Mouse (Mus musculus) layer of hippocampus, adult 6 months (tissue): ENCODE results near the gene Tmem115. TPM values are rescaled to one million over a fixed set of nuclear protein-coding genes. Genes with fewer than 3 reads are reported as not detected.

Experiments
- long read RNA-seq, 2 experiments: library from polyadenylated mRNA; unstranded; transcript quantifications; one replicate each; pipeline ENCODE4 v2.0.0; 2019 to 2020
- polyA plus RNA-seq: library from polyadenylated mRNA; unstranded; fragments of <200 nt; fragmentation: Nextera tagmentation; gene quantifications from 2 replicates; pipeline ENCODE4 v1.2.3, GENCODE M21; 2021

The Tmem115 gene
- 40.5 and 46.0 TPM in 2 replicates for polyA plus RNA-seq
- long read RNA-seq, experiment 1, transcript Tmem115-201 (2 exons, 2,194 nt) = major isoform, 93 of 98 reads
- long read RNA-seq, experiment 1, partial matches to known transcripts = 3 of 98 reads
- long read RNA-seq, experiment 1, other reads (novel, unspliced or antisense) = 2 of 98 reads
- long read RNA-seq, experiment 2, transcript Tmem115-201 (2 exons, 2,194 nt) = major isoform, 320 of 322 reads
- long read RNA-seq, experiment 2, partial matches to known transcripts = 0 of 322 reads
- long read RNA-seq, experiment 2, other reads (novel, unspliced or antisense) = 2 of 322 reads

DNA sequence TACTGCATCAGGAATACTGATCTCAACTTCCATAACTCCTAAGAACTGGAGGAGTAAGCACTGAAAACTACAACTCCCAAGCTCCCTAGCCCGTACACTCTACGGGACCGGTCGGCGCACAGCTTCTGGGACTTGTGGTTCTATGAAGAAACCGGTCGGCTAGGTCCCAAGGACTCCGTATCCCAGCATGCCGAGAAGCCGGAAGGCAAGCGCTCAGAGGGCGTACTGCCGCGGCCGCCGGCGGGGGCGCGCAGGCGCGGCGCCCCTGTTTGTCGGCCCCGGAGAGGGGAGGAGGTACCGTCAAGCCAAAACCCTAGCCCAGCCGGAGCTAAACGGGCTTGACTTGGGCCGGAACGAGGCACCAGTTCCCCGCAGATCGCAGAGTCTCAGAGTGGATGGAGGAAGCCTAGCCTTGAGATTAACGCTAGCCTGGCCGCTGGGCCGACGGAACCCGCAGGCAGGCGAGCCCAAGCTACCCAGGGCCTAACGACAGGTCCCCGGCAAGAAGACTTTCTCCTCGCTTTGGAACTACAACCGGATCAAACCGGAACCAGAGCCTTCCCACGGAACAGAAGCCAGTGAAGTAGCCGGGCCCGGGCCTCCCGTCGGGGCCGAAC is at the start of gene Tmem115:
Tmem115 (plus strand) TSS at position 155 of the 617 bp plus-strand sequence.

DNA sequence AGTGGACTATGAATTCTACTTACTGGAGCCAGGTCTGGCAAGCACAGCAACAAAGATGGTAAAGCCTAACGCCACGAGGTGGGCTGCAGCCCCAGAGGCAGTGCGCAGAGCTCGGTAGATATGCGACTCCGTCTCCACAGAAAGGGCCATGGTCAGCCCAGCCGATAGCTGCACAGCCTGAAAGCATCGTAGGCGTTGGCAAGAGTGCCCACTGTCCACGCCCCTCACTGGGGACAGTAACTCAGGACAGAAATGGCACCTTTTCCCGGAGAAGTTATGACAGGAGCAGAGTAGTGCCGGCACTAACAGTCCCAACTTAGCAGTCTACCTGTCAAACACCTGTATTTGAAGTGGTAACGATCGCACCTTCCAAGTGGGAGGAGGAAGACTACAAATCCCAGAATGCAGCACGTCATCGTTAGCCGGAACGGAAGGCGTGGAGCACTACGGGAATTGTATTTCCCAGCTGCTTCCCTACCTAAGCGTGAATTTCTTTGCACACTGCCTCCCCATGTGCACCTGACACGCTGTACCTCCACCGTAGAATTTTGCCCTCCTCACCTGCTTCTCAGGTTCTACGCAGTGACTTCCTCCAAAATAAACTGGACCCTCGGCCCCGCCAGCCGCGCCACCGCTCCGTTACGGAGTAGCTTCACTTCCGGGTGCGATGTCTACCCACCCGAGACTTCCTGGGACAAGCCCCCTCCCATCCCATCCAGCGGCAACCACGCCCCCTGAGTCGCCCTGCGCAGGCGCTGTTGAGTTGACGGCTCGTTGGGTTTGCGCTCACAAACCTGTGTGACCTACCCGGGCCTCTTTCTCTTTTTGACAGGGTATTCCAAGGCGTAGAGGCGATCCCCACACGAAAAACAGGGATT is 8.0 kb downstream of the Tmem115 start, which contains the start of the genes Cyb561d2 and Nprl2:
Cyb561d2 (minus strand) TSS at position 720 of the 878 bp plus-strand sequence.
Nprl2 (plus strand) TSS at position 753 of the 878 bp plus-strand sequence.

DNA sequence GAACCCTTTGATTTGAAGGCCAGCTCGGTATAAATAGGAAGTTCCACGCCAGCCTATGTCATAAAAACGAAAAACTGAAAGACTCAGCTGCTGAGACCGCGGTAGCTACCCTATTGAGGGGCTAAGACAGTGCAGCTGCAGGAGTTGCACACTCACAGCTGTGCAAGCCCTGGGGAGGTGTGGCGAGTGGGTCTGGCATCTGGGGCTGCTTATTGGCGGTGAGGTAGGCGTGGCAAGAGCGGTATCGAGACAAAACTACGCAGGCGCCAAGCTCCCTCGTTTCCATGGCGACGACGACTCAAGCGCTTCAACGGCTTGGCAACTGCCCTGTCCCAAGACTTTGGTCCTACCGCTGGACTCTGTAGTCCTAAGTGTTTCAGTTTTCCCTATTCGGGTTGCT is 13.3 kb downstream of the Tmem115 start, which contains the start of gene Zmynd10:
Zmynd10 (plus strand) TSS at position 273 of the 400 bp plus-strand sequence.

DNA sequence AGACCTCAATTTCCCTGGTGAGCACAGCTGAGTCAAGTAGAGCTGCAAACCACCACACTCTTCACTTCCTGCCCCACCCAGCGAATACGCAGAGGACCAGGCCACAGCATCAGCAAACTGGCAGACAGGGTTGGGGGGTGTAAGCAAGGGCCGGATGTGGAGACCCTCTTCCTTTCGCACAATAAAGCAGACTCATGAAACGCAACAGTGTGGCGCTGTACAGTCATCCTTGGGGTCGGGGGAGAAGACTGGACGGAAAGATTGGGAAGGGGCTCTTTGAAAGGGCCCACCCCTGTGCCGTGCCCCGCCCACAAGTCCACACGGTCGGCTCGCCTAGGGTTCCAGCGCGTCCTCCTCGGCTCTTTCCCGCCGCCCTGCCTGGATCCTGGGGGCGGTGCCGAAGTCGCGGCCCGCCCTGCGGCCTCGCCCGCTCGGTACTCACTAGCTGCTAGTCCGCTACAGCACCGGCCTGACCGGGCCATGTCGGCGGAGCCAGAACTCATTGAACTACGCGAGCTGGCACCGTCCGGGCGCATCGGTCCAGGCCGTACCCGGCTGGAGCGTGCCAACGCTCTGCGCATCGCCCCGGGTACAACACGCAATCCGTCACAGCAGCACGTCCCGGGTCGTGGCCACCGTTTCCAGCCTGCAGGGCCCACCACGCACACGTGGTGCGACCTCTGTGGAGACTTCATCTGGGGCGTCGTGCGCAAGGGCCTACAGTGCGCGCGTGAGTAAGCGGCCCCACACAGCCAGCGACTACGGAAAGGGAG is 17.6 kb downstream of the Tmem115 start, which contains the start of gene Rassf1:
Rassf1 (plus strand) TSS at position 439 of the 773 bp plus-strand sequence.

DNA sequence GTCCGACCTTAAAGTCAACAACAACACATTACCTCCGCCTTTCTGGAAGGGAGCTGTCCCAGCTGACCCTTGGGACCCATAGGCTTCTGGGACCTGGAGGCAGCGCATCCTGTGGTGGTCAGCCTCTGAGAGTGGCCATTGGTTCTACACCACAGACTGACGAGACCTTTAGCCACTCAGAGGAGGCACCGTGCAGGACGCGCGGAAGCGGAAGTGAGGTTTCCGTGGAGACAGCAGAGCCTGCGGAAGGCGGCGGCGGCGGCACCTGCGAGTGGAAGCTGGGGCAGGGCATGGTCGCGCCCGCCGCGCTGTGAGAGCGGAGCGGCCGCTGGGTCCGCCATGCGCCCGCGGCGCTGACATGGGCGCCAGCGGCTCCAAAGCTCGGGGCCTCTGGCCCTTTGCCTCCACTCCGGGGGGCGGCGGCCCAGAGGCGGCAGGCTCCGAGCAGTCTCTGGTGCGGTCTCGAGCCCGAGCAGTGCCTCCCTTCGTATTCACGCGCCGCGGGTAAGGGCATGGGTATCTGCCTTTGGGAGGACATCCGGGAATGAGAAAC is 29.4 kb downstream of the Tmem115 start, which contains the start of gene Tusc2:
Tusc2 (plus strand) TSS at position 227 of the 553 bp plus-strand sequence.

DNA sequence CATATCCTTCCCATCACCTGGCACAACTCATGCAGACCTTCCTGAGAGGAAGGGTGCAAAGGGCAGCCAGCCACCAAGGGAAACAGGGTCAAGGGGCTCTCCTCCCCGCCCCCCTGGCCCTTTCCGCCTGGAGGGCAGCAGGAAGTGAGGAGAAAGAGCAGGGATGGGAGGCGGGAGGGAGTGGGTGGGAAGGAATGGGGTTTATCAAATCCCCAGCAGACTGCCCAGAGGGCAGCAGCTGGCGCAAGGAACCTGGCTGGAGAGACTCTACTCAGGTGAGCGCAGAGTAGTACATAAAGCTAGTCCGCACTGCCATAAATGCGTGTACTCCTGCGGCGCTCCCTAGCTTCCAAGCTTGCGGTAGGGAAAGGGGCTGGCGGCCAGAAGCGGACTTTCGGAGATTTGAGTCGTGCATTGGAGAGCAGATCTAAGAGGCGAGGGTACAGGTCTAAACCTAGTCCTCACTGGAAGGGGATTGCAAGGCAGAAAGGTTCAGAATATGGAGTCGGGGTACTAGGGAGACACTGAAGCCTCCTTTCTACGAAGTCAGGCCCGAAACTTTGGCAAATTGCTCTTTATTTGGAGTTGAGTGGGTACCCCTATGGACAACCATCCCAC is 34.1 kb downstream of the Tmem115 start, which contains the start of gene Hyal2:
Hyal2 (plus strand) TSS at position 244 of the 618 bp plus-strand sequence.

DNA sequence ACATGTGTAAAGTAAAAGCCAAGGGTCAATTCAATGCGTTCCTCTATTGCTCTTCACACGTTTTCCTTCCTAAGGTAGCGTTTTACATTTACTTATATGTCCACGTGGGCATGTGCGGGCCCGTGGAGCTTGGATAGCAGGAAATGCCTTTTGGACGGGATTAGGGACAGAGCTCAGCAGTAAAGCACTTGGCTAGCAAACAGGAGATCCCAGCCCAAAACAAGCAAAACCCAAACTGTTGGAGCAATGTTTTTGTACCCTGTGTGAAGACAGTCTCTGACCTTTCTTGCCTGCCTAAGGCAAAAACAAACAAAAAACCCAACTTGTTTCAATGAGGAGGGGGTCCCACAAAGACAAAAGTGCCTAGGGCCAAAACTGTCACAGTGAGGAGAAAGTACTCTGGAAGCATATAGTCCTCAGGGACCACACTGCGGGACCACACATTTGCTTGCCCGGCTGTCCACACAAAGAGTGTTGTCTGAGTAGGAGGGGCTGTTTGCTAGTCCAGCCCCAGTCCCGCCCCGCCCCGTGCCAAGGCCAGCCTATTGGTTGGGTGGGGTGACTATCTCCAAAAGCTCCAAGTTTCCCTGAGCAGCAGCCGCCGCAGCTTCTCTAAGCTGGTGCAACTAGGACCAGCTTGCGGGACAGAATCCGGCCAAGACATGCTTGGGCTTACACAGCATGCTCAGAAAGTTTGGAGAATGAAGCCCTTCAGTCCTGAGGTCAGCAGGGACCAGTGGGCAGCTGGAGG is 42.8 kb downstream of the Tmem115 start, which contains the start of gene Hyal1:
Hyal1 (plus strand) TSS at position 571 of the 751 bp plus-strand sequence.

DNA sequence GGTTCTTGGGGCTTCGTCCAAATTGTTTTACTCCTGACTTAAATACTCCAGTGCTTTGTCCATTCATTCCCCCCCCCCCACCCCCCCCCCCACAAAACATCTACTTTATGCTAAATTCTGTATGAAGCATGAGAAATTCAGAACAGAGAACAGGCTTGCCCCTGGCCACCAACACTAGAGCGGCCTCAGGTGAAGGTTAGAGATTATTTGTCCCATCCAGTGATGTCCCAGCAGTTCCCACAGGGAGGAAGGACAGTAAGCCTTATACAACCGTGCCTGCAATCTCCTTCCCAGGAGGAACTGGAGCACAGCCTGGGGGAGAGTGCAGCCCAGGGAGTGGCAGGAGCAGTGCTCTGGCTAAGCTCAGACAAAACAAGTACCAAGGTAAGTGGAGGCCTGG is 44.8 kb downstream of the Tmem115 start, which contains the start of gene Naa80:
Naa80 (plus strand) TSS at position 301 of the 400 bp plus-strand sequence.

DNA sequence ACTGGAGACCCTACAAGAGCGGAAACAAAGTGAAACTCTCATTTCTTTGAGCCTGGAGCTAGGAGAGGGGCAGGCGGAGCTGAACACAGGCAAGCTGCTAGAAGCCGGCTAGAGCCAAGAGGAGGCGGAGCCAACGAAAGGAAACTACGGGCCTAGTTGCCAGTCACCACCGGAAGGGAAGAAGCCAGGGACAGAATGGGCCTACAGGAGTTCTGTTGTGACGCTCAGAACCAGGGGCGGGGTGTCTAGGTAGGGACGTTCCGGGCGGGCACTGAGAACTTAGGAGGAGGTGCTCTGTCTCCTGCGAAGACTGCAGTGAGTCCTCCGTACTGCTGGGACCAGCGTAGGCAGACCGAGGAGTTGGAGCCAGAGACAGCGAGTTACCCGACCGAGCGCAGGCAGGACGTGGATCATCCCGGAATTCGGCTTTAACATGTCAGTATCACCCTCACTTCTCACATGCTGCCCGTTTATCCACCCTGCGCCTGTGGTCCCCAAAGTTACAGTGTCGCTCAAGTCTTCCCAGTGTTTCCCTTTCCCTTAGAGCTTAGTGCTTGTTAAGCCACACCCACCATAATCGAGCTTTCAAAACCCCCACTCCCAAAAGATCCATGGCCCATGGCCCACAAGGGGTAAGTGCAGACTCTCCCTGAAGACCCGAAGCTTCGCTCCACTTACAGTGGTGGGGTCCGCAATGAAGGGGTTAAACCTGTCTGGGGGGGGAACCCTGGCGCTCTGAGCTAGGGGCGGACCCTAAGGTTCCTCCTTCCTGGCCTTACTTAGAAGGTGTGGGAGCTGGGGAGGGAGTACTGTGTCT is 47.0 kb downstream of the Tmem115 start, which contains the start of gene Hyal3:
Hyal3 (plus strand) TSS at position 318 of the 817 bp plus-strand sequence.

DNA sequence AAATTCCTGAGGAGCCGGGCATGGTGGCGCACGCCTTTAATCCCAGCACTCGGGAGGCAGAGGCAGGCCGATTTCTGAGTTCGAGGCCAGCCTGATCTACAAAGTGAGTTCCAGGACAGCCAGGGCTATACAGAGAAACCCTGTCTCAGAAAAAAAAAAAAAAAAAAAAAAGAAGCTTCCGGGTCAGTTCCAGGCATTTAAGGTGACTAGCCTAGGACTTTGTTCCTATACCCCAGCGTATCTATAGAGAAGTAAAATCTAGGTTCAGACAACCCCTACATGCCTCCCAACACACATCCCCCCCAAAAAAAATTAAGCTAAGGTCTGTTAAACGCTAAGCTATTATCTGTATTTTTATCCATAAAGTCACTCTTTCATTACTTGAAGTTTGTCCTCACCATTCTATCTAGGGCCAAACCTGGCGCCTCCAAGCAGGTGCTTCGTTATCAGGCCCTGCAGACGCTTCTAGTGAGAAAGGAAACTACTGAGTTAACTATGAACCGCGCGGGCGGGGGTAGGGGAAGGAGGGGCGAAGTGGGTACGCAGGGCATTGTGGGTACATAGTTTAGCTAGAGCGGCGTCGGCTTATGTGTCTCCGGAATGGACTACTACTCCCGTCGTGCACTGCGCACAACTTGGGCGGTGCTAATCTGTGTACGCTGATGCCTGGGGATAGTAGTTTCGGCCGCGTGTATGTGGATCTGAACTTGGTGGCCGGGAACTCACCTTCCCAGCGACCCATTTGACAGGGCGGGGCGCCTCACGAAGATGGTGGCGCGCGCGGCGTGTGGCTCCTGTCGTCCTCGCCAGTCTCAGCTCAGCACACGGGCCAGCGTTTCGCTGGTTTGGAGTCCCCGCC is 53.5 kb downstream of the Tmem115 start, which contains the start of gene Ifrd2:
Ifrd2 (plus strand) TSS at position 669 of the 859 bp plus-strand sequence.

Other genes with a start within 250 kb of the Tmem115 start
- 1.4 and 2.2 TPM in 2 replicates for gene Mapkapk3, start 244.1 kb upstream of the Tmem115 start, polyA plus RNA-seq
- 2.8 and 4.4 TPM in 2 replicates for gene Cish, start 237.9 kb upstream of the Tmem115 start, polyA plus RNA-seq
- gene Hemk1, start 195.6 kb upstream of the Tmem115 start, polyA plus RNA-seq = 11.3 and 36.7 TPM in 2 replicates
- gene 6430571L13Rik, start 193.3 kb upstream of the Tmem115 start, polyA plus RNA-seq = 0.93 and 1.2 TPM in 2 replicates
- 5.3 and 5.4 TPM in 2 replicates for gene Cacna2d2, start 134.3 kb upstream of the Tmem115 start, polyA plus RNA-seq
- gene Cyb561d2, start 8.2 kb downstream of the Tmem115 start, polyA plus RNA-seq = 44.2 and 47.5 TPM in 2 replicates
- gene Nprl2, start 8.3 kb downstream of the Tmem115 start, polyA plus RNA-seq = 63.1 and 69.0 TPM in 2 replicates
- gene Zmynd10, start 13.4 kb downstream of the Tmem115 start, polyA plus RNA-seq = 4.1 and 7.1 TPM in 2 replicates
- 9.8 and 10.1 TPM in 2 replicates for gene Rassf1, start 17.6 kb downstream of the Tmem115 start, polyA plus RNA-seq
- 100 and 108 TPM in 2 replicates for gene Tusc2, start 29.3 kb downstream of the Tmem115 start, polyA plus RNA-seq
- 16.4 and 16.9 TPM in 2 replicates for gene Hyal2, start 34.0 kb downstream of the Tmem115 start, polyA plus RNA-seq
- 3.7 and 4.0 TPM in 2 replicates for gene Hyal1, start 43.0 kb downstream of the Tmem115 start, polyA plus RNA-seq
- 9.6 and 9.7 TPM in 2 replicates for gene Naa80, start 44.9 kb downstream of the Tmem115 start, polyA plus RNA-seq
- gene Hyal3, start 46.9 kb downstream of the Tmem115 start, polyA plus RNA-seq = 0.40 and 1.7 TPM in 2 replicates
- gene Ifrd2, start 53.7 kb downstream of the Tmem115 start, polyA plus RNA-seq = 4.4 and 4.7 TPM in 2 replicates
- 1.4 and 9.8 TPM in 2 replicates for gene Sema3b, start 75.3 kb downstream of the Tmem115 start, polyA plus RNA-seq
- gene Gnai2, start 101.4 kb downstream of the Tmem115 start, polyA plus RNA-seq = 26.4 and 30.7 TPM in 2 replicates
- 43.1 and 65.0 TPM in 2 replicates for gene Slc38a3, start 135.6 kb downstream of the Tmem115 start, polyA plus RNA-seq
- gene Gnat1, start 145.8 kb downstream of the Tmem115 start, polyA plus RNA-seq = 26.0 and 27.1 TPM in 2 replicates
- gene Sema3f, start 176.5 kb downstream of the Tmem115 start, polyA plus RNA-seq = 0.31 and 1.1 TPM in 2 replicates
- gene Rbm5, start 237.1 kb downstream of the Tmem115 start, polyA plus RNA-seq = 31.9 and 37.2 TPM in 2 replicates